Mouse (Mus musculus): ENCODE data around the gene Hs3st3a1. TPM values are rescaled to one million over a fixed set of nuclear protein-coding genes. Genes with fewer than 3 reads are reported as not detected.

The Hs3st3a1 gene
- total RNA-seq, 2 experiments from 2014 or later = 0.25 to 0.60 TPM

GRCm38 (mm10) chr11:64544236-64544635, 109.1 kb downstream of the Hs3st3a1 start:
- DNase-seq = no peak
- intact Hi-C loops (cut with DNase I) = no loop called here

DNA sequence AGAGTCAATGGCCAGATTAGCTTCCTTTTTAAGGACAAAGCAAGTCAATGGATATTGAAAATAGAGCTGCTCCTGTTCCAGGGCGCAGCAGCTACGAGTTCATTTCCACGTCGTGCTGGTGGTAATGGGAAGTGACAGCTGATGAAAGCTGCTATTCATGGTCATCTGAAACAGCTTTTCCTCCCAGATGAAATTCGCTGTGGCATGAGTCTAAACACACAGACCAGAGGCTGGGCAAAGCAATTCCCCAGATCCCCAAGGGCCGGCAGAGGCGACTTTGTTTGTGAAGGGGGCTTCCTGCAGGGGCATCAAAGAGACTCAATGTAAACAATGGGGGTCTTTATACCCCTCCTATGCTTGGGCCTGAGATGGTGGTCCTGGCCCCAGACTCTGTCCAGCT, 114.2 kb downstream of the Hs3st3a1 start:
- DNase-seq = no peak
- intact Hi-C loops (cut with DNase I) = no loop called here

DNA sequence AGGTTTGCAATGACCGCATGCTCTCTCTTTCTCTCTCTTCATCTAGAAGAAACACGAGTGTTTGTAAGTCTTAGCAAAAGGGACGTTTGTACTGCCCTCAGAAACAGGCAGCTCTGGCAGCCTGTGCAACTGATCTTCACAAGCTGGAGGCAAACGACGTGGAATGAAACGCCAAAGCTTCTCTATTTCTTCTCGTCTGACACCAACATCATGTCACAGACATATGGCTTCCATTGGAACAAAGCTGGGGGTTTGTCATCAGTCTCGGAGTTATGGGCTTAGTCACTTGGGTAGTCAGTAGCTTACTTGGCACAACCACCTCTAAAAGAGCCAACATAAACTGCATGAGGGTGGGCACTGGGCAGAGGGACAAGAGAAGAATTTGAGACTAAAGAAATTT, 114.8 kb downstream of the Hs3st3a1 start:
- no peak for DNase-seq
- intact Hi-C loops (cut with DNase I) = no loop called here

- no peak for DNase-seq
Measured at GRCm38 (mm10) chr11:64558282-64558681, 123.2 kb downstream of the Hs3st3a1 start.

GRCm38 (mm10) chr11:64559388-64559787, 124.3 kb downstream of the Hs3st3a1 start:
- DNase-seq = peak; percentile 43 to 55
- intact Hi-C loops (cut with DNase I) = no loop called here

More at GRCm38 (mm10) chr11:64558282-64558681, 123.2 kb downstream of the Hs3st3a1 start:
- intact Hi-C loops (cut with DNase I) = no loop called here

- intact Hi-C loops (cut with DNase I) = no loop called here
- no peak for DNase-seq
Measured at GRCm38 (mm10) chr11:64560471-64560870, 125.3 kb downstream of the Hs3st3a1 start.

GRCm38 (mm10) chr11:64562771-64563170, 127.6 kb downstream of the Hs3st3a1 start:
- intact Hi-C loops (cut with DNase I) = no loop called here
- DNase-seq = peak in 1 of 2 experiments; percentile 15

Other genes starting within 250 kb of the Hs3st3a1 start
- gene F930015N05Rik, start 1.3 kb downstream of the Hs3st3a1 start, total RNA-seq (2021) = under 1 TPM in 1 of 2 experiments, not detected in 1; 0.22 TPM

Measured in heart, postnatal 10 days (tissue).